Mouse (Mus musculus) lung, adult 2 months (tissue): ENCODE data around the gene Fam81a.

ENCODE experiments used
- CTCF ChIP-seq: fragments of 200-500 bp; IDR thresholded peaks from 2 replicates; pipeline ENCODE4 v1.5.1; 2011; ENCODE audit warnings: mild to moderate bottlenecking, low read length, control low read depth; ENCODE audit not compliant: insufficient read depth
- POLR2A ChIP-seq: fragments of 200-500 bp; IDR thresholded peaks from 2 replicates; pipeline ENCODE4 v1.6.1; 2011; ENCODE audit warnings: low read depth, mild to moderate bottlenecking, control low read depth, low read length, borderline replicate concordance; ENCODE audit errors: extremely low read depth

- TF ChIP-seq CTCF (no peak), POLR2A (no peak)
Measured at GRCm38 (mm10) chr9:70088041-70088785, 54.1 kb downstream of the Fam81a start.
